Mouse (Mus musculus): ENCODE data around the gene Rnf216.

DNA sequence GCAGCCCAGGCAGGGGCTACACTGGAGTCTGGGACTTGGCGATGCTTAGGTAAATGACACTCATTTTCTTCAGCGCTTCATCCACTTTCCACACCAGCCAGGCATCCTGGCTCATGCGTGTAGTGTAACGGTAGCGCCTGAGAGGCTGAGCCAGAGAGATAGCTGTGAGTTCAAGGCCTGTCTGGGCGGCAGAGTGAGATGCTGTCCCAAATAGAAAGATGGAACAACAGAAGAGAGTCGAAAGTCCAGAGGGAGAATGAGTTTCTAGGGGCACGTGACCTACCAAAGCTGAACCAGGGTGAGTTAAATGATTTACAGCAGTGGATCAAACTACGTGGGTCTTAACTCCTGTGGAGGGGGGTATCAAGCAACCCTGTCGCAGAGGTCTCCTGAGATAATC is 41.0 kb upstream of the Rnf216 start:
- TF ChIP-seq GATA1 (IDR thresholded peaks at IDR 0.05; ENCODE audit: borderline replicate concordance, low read length) (no peak), FLI1 (IDR thresholded peaks at IDR 0.05; ENCODE audit: low read length) (no peak)

Data from megakaryocyte, embryonic 14.5 days (primary cell).